ENCODE assay signal across 7 mouse cellular contexts in genomic region chr11:3266079-3266685, GRCm38 (mm10). TPM values are rescaled to one million over a fixed set of nuclear protein-coding genes. Genes with fewer than 3 reads are reported as not detected.
DNase-seq lines count a peak whose midpoint lies in the region; ATAC-seq and TF ChIP-seq lines count a peak whose summit lies in the region.

Drg1 (minus strand) TSS chr11:3266415.

- ATAC-seq in intestine, postnatal 0 days: peak; percentile 98
- ATAC-seq in midbrain, embryonic 12.5 days (ENCODE audit: low FRiP score, low read depth): peak; percentile 99

- intact Hi-C loops in left cerebral cortex, postnatal 4 days (cut with DNase I): no loop called here

- H3K27me3 ChIP-seq in embryonic facial prominence, embryonic 10.5 days (replicated peaks; ENCODE audit: low read depth, poor library complexity, severe bottlenecking): no peaks in the 10 kb centered on the region
- H3K27me3 ChIP-seq in intestine, postnatal 0 days (replicated peaks; ENCODE audit: control insufficient read depth, insufficient read depth, low read length): no peaks in the 10 kb centered on the region
- no peaks in the 10 kb centered on the region for H3K27me3 ChIP-seq in midbrain, embryonic 12.5 days
- H3K27me3 ChIP-seq in small intestine, adult 2 months (ENCODE audit: control insufficient read depth, insufficient read depth, low read length): no peaks in the 10 kb centered on the region

- WGBS in embryonic facial prominence, embryonic 10.5 days: under 1% methylated on average over 72 of the region's 72 CpGs
- under 1% methylated on average over 70 of the region's 72 CpGs for WGBS in intestine, postnatal 0 days
- under 1% methylated on average over 68 of the region's 72 CpGs for WGBS in midbrain, embryonic 12.5 days
- under 1% methylated on average over 72 of the region's 72 CpGs for WGBS in small intestine, adult 2 months

- no peaks in the 10 kb centered on the region; the same call in 1 of the 2 replicates for H3K9me3 ChIP-seq in embryonic facial prominence, embryonic 10.5 days
- H3K9me3 ChIP-seq in intestine, postnatal 0 days (ENCODE audit: control insufficient read depth): no peaks in the 10 kb centered on the region
- H3K9me3 ChIP-seq in midbrain, embryonic 12.5 days: no peaks in the 10 kb centered on the region

- H3K9ac ChIP-seq in intestine, postnatal 0 days (ENCODE audit: low read depth, low read length): peak within 1 kb of the TSS; percentile 96
- peak within 1 kb of the TSS; percentile 98 for H3K9ac ChIP-seq in midbrain, embryonic 12.5 days (replicated peaks)

- TF ChIP-seq CTCF in intestine, postnatal 0 days (IDR thresholded peaks at IDR 0.05; ENCODE audit: low read depth): peak; percentile 25; the same call in 1 of the 2 replicates
- TF ChIP-seq CTCF in small intestine, adult 2 months (IDR thresholded peaks at IDR 0.05; ENCODE audit: extremely low read depth, insufficient read length, insufficient replicate concordance, low read depth, low read length): no peak

- DNase-seq in adrenal gland, postnatal 10 days: peak; percentile 97
- DNase-seq in embryonic facial prominence, embryonic 10.5 days (ENCODE audit: low spot score): peak; percentile 98
- no peak for DNase-seq in gonadal fat pad, adult 2 months (ENCODE audit: low read depth)
- peak; percentile 98 for DNase-seq in left cerebral cortex, postnatal 4 days

- peak; percentile 98 for TF ChIP-seq POLR2A in small intestine, adult 2 months (IDR thresholded peaks at IDR 0.05; ENCODE audit: low read depth, low read length)

- peak within 1 kb of the TSS; percentile 80 for H3K4me2 ChIP-seq in intestine, postnatal 0 days (replicated peaks; ENCODE audit: low read depth)
- H3K4me2 ChIP-seq in midbrain, embryonic 12.5 days (replicated peaks): peak within 1 kb of the TSS; percentile 68

- peaks cover 28% of the 10 kb centered on the region for H3K4me1 ChIP-seq in embryonic facial prominence, embryonic 10.5 days
- no peaks in the 10 kb centered on the region; the same call in 1 of the 2 replicates for H3K4me1 ChIP-seq in intestine, postnatal 0 days (replicated peaks; ENCODE audit: control insufficient read depth, insufficient read depth, low read length)
- peaks cover 27% of the 10 kb centered on the region for H3K4me1 ChIP-seq in midbrain, embryonic 12.5 days
- H3K4me1 ChIP-seq in small intestine, adult 2 months (ENCODE audit: control insufficient read depth, insufficient read depth, insufficient read length, low read length): peaks cover 5% of the 10 kb centered on the region; the same call in 1 of the 2 replicates

- H3K4me3 ChIP-seq in embryonic facial prominence, embryonic 10.5 days: peak within 1 kb of the TSS; percentile 94
- peak within 1 kb of the TSS; percentile 95 for H3K4me3 ChIP-seq in intestine, postnatal 0 days (ENCODE audit: low read depth, low read length)
- peak within 1 kb of the TSS; percentile 92 for H3K4me3 ChIP-seq in midbrain, embryonic 12.5 days
- peak within 1 kb of the TSS; percentile 87 for H3K4me3 ChIP-seq in small intestine, adult 2 months (ENCODE audit: low read depth, low read length)

- peaks cover 34% of the 10 kb centered on the region for H3K36me3 ChIP-seq in embryonic facial prominence, embryonic 10.5 days (replicated peaks)
- H3K36me3 ChIP-seq in intestine, postnatal 0 days (ENCODE audit: control insufficient read depth, insufficient read depth): peaks cover 14% of the 10 kb centered on the region; the same call in 1 of the 2 replicates
- H3K36me3 ChIP-seq in midbrain, embryonic 12.5 days: peaks cover 30% of the 10 kb centered on the region
- H3K36me3 ChIP-seq in small intestine, adult 2 months (ENCODE audit: control insufficient read depth, insufficient read depth, low read length): peaks cover 10% of the 10 kb centered on the region

- peak within 1 kb of the TSS; percentile 98 for H3K27ac ChIP-seq in embryonic facial prominence, embryonic 10.5 days (replicated peaks)
- peak within 1 kb of the TSS; percentile 91 for H3K27ac ChIP-seq in intestine, postnatal 0 days (ENCODE audit: low read depth, low read length)
- peak within 1 kb of the TSS; percentile 95 for H3K27ac ChIP-seq in midbrain, embryonic 12.5 days (replicated peaks)
- peak within 1 kb of the TSS; percentile 37 for H3K27ac ChIP-seq in small intestine, adult 2 months (ENCODE audit: insufficient read depth, low read depth, low read length)

RNA-seq across cellular contexts. Expression of gene Drg1, which starts in this region (rescaled TPM):
- total RNA-seq in adrenal gland, postnatal 10 days (2021): 10 to 100 TPM; 84.3 to 91.6 TPM
- polyA plus RNA-seq in embryonic facial prominence, embryonic 10.5 days (2016; fragmentation: Nextera tagmentation; extraction: Ambion mirVana): 287 and 303 TPM in 2 replicates
- 27.0 and 30.3 TPM in 2 replicates for polyA plus RNA-seq in gonadal fat pad, adult 2 months (2012; rRNA removed)
- polyA plus RNA-seq in intestine, postnatal 0 days (2015; fragmentation: Nextera tagmentation; extraction: Ambion mirVana): 85.5 and 93.7 TPM in 2 replicates
- total RNA-seq in left cerebral cortex, postnatal 4 days (2021): 10 to 100 TPM; 86.1 to 96.8 TPM
- 264 and 285 TPM in 2 replicates for polyA plus RNA-seq in midbrain, embryonic 12.5 days (2016; fragmentation: Nextera tagmentation; extraction: Ambion mirVana)
- 4.7 and 9.6 TPM in 2 replicates for polyA plus RNA-seq in small intestine, adult 2 months (2012; rRNA removed)

Comparison
In these comparisons a context has a peak if more than half of its experiments do, and no peak if none do; other contexts are left out.
1. H3K27ac ChIP-seq: peak in every context shown above with its lines; median percentile 98 in embryonic facial prominence, embryonic 10.5 days; 95 in midbrain, embryonic 12.5 days; 91 in intestine, postnatal 0 days; 37 in small intestine, adult 2 months.